Mouse (Mus musculus): Measurements from ENCODE around the gene Mcu.

Gene Mcu

DNA sequence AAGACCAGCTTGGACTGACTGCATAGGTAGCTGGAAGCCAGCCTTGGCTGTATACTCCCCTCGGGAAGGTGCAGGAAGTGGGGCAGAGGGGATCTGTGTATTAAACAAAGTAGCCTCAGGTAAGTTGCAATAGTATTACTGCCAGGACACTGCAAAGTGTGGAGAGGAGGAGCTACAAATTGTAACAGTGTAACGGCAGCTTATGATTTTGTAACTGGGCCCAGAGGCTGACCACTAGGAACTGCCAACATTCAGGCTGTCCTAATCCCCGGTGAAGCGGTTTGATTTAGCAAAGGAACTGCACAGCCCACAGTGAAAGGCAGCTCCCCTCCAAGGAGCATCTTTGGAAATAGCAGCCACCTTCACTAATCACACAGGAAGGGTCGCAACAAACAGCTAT is 3.2 kb downstream of the Mcu start:
- no peak for DNase-seq (ENCODE audit: low spot score)

DNA sequence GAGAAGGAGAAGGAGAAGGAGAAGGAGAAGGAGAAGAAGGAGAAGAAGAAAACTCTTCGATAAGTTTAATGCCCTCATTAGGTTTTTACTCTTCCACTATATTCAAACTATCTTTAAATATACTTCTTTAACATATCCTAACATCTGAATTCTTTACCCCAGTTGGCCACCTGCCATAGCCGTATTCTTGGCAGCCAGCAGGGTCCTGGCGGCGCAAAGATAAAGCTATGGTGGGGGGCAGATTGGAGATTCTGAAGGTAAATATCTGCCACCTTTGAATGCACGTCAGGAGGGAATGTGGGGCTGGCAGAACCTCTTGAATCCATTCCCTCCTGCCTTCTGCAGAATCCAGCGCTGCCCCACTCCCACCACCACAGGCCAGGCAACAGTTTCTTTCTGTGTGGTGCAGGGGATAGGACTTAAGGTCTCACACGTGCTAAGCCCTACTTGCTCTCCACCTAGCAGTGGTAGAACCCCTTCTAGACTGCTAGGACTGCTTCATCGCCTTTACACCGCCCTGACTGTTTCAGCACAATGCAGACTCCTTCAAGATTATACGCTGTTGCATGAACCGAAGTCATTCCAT is 11.5 kb downstream of the Mcu start:
- no peak for DNase-seq (ENCODE audit: low spot score)

DNA sequence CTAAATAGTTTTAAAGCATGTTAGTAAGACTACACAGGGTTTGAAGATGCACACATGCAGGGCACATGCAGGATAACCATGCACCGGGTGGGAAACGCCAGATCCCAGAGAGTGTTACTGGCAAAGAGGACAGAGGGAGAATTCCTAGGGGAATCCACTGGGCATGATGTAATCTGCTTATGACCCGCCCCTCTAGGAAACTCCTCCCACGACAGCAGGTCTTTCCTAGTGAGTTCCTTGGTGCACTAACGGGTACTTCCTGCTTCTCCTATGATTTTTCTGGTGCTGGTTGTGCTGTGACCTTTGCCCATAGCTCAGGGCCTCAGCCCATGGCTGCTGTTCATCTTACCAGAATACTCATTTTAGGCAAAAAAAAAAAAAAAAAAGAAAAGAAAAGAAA is 12.6 kb downstream of the Mcu start:
- no peak for DNase-seq (ENCODE audit: low spot score)

DNA sequence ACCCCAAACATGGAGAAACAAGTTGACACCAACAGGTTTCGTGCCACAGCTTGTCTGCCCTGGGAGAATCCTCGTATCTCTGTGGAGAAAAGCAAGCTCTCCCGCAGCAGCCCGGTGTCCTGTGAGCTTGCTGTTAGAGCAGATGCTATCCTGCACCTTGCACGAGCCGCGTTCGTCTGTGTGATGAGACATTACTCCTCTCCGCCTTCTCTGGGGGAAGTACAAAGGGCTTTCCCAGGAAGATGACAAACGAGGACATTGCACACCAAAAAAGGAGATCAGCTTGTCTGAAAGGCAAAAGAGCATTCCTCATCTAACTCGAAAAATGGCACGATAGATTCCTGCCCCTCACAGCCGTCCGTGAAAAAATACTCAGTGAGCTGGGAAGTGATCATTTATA is 13.6 kb downstream of the Mcu start:
- no peak for DNase-seq (ENCODE audit: low spot score)

DNA sequence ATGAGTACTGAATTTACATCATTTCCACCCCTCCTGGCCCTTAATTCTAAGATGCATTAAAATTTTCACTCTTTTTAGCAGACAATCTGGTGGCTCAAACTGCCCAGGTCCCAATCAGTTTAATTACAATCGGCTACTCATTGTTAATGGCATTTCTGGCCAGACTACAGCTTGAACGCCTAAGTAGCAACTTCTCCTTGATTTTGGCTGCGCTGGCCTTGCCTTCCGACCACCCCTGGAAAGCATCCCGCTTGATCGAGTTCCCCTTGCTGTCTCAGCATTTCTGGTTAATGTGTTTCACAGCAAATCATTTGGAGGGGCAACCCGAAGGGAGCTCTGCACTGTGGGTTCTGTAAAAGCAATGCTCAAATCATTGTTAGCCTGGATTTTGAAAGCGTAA is 14.4 kb downstream of the Mcu start:
- DNase-seq (ENCODE audit: low spot score) = no peak

DNA sequence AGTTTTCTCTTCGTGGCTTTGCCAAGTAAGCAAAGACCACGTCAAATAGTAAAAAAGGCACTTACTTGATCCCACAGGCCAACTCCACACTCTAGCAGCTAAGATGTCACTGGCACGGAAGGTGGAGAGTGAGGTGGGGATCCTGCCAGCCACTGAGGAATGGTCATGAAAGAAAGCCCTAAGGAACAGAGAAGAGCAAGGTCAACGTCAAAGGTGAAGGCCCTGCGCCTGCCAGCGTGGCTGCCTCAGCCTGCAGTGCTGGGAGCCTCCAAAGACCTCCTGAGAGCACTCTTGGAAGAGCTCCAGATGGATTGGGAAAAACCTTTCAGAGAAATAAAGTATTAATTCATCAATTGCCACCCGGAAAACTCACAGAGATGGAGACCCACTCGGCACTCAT is 16.0 kb downstream of the Mcu start:
- DNase-seq (ENCODE audit: low spot score) = no peak

DNA sequence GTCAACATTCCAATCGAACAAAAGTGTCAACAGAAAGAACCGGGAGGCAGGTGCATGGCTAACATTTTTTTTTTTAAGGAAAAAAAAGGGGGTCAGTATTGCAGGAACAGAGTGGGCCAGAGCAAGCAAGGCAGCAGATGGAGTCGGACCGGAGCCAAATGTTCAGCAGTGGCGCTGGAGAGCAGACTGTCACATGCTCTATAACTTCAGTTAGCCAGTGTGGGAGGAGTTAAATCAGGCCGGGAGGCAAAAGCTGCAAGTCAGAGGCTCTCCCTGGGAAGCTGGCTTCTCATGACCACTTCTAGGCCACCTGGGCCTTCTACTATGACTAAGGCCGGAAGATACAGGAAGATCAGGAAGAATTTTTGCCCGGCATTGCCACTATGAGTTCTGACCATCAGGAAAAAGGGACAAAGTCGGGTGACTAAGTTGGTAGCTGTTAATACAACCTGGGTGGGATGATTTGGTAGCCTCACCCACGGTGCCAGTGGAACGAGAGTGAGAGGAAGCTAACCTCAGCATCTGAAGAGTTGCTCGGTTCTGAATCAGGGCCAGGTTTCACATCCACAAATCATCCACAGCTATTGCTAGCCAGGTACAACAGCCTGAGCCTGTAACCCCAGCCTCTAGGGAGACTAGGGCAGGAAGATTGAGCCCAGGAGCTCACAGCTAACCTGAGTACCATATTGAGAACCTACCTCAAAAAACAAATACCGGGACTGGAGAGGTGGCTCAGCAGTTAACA is 22.5 kb downstream of the Mcu start:
- DNase-seq (ENCODE audit: low spot score) = peak; percentile 61

DNA sequence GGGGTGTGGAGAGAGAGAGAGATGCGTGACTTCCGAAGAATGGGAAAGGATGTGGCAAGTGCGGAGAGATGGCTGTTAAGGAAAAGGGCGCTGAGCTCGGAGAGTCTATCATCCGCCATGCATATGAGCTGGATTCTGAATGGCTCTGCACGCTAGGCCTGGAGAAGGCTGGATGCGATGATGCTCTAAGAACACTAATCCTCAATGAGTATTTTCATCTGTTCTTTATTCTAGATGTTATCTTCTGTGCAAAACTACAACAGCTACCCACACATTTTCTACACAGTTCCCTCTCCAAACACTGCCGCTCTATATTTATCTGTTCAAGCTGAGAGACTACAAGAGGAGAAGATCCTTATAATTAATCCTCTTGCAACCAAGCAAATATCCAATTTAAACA is 25.9 kb downstream of the Mcu start:
- DNase-seq (ENCODE audit: low spot score) = no peak

DNA sequence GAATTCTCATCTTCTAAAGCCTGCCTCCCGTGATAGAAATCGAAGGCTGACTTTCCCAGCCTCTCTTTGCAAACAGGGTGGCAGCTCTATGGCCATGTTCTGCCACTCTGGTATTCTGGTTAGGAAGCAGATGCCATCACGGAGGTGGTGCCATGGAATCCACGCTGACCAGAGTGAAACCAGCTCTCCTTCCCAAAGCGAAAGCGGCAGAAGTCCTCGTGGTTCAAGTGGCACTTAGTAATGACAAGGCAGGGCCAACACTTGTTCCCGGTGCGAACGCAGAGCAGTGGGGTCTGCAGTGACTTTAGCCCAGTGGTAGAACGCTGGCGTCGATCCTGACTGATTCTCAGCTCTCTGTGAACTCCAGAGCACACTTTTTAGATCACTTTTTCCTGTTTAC is 26.6 kb downstream of the Mcu start:
- no peak for DNase-seq (ENCODE audit: low spot score)

DNA sequence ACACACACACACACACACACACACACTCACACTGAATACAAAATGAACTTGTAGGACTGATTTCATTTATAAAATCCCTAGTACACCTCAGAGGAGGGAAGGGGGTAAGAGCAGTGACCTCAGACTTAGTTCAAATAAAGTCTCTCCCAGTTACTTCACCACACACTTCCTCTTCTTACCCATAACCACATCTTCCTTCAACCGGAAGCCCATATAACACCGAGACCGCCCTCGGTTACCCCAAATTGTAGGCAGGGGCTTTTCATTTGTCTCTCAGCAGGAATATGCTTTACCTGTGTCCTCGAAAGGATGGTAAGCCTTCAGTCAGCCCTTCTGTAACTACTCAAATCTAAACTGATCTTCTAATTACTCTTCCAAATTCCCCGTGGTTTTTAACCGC is 27.1 kb downstream of the Mcu start:
- no peak for DNase-seq (ENCODE audit: low spot score)

DNA sequence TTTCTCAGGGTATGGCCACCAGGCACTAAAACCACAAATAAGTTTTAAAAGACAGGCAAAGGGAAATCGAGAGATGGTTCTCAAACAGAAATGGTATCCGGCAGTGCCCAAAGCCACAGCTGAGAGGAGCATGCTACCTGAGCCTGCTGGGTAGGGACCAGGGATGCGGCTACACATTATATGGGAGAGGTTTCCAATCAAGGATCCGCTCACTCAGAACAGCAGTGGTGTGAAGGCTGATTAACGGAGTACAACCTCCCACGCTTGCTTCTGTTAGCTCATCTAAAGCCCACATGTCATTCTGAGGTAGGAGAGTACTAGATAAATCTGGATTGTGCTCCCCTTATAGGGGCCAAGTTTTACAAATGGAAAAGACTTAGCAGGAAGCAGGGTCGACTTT is 28.4 kb downstream of the Mcu start:
- DNase-seq (ENCODE audit: low spot score) = peak; percentile 51

DNA sequence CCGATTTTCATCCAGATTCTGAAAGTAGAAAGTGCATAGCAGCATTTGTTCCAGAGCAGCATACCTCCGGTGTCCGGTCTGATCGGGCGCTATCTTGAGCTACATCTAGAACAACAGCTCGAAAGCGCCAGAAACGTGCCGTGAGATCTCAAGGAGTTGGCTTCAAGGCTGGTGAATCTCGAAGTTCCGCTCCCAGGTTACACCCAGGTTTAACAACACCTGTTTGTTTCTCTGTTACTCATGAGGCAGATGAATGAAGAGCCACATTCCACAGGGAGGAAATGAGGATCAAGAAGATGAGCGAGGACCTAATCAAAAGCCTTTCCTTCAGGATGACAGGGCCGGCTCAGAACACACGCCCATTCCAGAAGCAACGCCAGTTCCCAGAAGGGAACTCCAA is 29.7 kb downstream of the Mcu start:
- no peak for DNase-seq (ENCODE audit: low spot score)

DNA sequence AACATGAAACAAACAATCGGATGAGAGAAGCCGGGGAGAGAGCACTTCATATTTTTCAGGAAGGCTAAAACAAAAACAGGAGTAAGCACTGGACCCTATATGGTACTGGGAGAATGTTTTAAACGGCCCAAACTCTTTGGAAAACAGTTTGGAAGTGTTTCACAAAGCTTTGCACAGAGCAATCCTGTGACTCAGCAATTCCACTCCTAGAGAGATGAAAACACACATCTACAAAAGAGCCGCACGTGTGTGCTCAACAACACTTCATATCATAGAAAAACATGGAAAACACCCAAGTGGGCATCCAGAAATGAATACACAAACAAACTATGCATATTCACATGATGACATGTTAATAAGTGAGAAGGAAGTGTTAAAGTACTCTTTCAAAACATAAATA is 30.9 kb downstream of the Mcu start:
- DNase-seq (ENCODE audit: low spot score) = no peak

DNA sequence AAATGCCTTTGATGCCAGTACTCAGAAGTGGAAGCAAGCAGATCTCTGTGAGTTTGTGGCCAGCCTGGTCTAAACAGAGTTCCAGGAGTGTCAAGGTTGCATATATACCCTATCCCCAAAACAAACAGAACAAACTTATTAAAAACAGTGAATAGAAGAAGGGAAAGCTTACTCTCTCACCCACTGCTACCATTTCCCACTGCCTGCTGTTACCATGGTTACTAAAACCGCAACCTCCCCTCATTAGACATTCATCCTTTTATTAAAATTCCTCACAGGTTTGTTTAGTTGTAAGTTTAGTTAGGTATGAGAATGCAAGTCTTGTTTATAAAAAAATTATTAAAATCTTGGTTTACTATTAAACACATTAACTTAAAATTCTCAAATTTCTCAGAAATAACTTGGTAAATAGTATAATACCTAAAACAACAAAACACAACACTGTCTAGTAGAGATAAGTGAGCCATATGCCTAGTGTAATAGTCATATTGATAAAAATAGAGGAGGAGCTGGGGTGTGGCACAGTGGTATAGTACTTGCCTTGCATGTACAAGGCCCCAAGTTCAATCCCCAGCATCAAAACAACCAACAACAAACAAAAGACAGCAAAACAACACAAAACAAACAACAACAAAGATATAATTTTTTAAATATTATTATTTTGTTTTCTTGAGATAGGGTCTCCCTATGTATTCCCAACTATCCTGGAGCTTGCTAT is 34.5 kb downstream of the Mcu start:
- no peak for DNase-seq (ENCODE audit: low spot score)

DNA sequence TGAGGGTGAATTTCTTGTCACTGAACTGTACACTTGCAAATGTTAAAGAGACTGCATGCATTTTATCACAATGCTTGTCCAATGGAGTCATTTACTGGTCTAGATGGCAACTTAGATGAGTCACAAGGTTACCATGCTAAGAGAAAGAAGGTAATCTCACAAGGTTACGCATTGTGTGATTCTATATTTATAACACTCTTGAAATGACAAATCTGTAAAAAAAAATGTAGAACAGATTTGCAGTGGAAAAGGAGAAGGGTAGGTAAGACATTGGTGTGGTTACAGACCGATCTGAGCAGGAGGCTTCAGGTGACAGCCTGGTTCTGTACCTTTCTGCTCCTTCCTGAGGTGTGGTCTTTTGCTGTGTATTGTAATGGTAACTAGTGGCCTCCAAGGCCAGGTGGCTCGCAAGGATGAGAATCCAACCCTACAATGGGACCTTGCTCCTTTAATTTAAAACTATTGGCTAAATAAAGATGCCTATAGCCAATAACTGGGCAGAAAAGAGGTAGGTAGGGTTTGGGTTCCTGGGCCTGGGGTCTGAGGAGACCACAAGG is 35.8 kb downstream of the Mcu start:
- DNase-seq (ENCODE audit: low spot score) = no peak

DNA sequence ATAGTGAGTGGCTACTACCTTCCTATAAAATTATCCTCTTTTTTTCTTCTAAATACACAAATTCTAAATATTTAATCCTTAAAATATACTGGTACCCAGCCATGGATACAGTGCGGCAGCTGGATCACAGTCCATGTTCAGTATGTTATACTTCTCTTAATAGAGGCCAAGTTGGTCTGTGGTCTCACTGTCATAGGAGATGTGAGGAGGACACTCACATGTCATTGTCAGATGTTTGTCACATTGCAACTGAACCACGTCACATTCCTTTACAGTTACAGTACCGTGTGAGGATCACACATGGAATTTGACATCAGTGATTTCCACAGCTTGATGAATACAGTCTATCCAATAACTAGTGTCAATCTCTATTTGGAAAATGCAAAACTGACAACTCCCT is 36.8 kb downstream of the Mcu start:
- DNase-seq (ENCODE audit: low spot score) = no peak

DNA sequence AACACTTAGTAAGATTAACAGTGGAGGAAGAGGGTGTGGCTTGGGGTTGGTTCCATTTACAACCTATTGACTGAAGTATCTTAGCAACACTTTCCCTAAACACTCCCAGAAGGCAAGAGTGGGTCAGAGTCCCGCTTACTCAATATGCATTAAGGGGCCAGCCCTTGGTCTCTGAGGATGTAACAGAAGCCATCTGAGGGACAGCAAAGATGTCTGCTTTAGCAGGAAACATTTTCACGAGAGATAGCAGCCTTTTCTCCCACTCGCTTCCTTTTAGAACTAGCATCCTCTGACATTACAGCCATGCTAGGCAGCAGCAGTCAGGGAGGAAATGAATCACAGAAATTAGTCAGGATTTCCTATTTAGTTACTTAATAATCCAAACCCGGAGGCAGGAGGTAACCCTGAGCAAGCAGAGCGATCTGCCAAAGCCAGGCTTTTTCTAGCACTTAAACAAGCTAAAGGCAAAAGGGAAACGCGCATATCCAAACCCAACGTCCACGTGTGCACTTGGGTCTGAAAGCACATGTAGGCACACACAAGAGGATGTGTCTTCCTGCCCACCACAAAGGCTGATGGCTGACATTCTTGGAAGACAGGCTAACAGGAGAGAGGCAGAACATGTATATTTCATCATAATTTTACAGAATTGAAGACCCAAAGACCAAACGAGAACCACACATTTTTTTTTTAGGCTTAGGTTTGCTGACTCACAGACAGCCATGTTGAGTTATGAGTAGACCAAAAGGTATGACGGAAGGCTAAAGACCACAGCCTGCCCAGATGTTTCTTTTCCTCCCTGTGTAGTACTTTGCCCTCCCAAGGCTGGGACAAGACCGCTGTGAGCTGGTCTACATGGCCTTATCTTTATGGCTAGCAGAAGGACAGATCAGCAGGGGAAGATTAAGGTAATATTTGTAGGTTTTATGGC is 38.4 kb downstream of the Mcu start:
- DNase-seq (ENCODE audit: low spot score) = no peak

DNA sequence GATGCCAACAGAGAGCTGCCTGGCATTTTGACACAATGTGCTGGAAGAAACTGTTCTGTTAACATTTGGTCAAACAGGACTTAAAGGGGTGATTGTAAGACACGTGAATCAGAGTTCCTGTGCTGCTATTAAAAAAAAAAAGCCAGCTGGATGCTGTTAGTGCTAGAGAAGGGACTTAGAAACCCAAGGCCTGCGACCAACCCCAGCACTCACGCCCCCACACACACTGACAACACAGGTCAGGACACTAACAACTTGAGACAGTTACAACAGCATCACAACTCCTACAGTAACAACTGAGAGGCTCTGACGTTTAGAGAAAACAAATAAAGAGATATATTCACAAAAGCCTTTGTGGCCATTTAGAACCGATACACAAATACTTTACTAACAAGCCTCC is 40.2 kb downstream of the Mcu start:
- no peak for DNase-seq (ENCODE audit: low spot score)

DNA sequence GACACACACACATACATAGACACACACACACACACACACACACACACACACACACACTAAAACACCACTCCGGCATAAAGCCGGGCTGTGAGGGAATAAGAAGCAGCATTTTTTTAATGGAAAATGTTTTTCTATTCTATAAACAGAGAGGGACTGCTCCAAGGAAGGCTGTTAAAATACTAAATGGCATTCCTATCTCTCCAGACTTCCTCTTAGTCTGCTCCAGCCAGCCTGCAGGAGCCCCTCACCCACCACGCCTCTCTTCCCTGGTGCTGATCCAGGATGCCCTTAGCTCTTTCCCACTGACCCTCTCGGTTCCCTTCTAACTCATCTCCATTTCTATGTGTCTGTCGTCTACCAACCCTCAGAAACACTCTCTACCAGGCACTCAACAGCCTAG is 44.5 kb downstream of the Mcu start:
- no peak for DNase-seq (ENCODE audit: low spot score)

DNA sequence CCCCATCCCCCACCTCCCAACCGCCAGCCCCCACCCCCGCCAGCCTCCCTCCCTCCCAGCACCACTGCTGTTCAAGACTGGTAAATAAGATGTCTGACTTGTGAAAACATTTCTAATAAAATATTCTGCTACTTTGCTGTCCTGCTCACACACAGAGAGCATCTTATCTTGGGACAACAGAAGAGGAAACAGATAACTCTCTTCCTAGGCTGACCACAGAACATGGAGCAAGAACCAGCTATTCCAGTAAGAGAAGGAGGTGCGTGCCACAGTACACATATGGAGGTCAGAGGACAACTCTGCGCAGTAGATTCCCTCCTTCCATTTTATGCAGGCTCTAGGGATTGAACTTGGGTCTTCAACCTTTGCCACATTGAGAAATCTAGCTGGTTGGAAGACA is 45.2 kb downstream of the Mcu start:
- DNase-seq (ENCODE audit: low spot score) = no peak

DNA sequence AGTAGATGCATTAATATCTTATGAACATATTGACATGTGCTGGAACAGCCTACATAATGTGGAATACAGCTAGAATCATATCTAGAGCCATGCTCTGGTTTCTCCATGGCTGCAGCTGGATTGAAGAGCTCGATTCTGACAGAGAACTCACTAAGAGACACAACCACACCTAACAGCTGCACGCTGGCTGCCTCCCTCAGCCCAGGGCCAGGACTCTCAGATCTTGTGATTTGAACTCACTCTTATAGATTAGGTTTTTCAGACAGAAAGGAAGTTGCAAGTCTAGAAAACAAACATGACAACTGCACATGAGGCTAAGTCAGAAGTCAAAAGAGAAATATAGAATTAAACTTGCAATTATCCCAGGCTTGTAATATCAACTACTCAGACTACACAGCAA is 45.7 kb downstream of the Mcu start:
- DNase-seq (ENCODE audit: low spot score) = no peak

DNA sequence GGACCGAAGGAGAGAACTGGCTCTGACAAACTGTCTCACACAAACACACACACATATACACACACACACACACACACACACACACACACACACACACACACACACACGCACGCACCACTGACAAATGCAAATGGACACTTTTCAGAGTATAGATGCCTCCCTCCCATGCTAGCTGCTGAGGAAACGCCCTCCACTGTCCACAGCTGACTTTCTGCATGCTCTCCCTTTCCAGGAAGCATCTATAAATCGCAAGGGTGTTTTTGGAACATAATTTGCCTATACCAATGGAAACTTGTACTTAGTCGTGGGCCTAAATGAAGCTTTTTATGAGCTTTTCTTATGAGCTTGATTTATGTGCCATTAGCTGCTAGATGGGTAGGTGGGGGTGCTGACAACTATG is 46.1 kb downstream of the Mcu start:
- no peak for DNase-seq (ENCODE audit: low spot score)

Data from layer of hippocampus, adult 11-12 months (tissue).